Mouse (Mus musculus) spleen, adult 2 months (tissue): ENCODE measurements at regions not wholly inside any gene's neighbourhood (a gene's known extent, or its start where the extent isn't known, plus 50 kb on each side); places are given as distances from the start of the nearest gene placed in this dataset.
"Not testable (repeated sequence)": the region's sequence is repeated elsewhere in the genome, so short reads cannot be mapped to it uniquely, and the experiment has no call there.

ENCODE experiments used
- DNase-seq, 2 experiments: peaks; one replicate each; pipeline versions ENCODE4 v3.0.0 to v3.0.0-alpha.2; 2012 to 2021; ENCODE audit warnings: low spot score in 2 of 2, low read depth in 1 of 2
- H3K27ac ChIP-seq: fragments of 200-500 bp; 2 replicates; pipeline ENCODE4 v1.5.1; 2012; ENCODE audit warnings: low read length, inconsistent platforms; ENCODE audit not compliant: insufficient read depth
- H3K27me3 ChIP-seq: fragments of 200-500 bp; 2 replicates; pipeline ENCODE4 v1.6.1; 2012; ENCODE audit warnings: mild to moderate bottlenecking, moderate library complexity, low read length, inconsistent platforms; ENCODE audit not compliant: control insufficient read depth, insufficient read depth
- H3K36me3 ChIP-seq: fragments of 200-500 bp; 2 replicates; pipeline ENCODE4 v1.6.1; 2012; ENCODE audit warnings: mild to moderate bottlenecking, low read length, inconsistent platforms; ENCODE audit not compliant: control insufficient read depth, insufficient read depth
- H3K4me1 ChIP-seq: fragments of 200-500 bp; 2 replicates; pipeline ENCODE4 v1.6.1; 2011; ENCODE audit warnings: inconsistent platforms; ENCODE audit not compliant: control insufficient read depth, insufficient read depth, insufficient read length
- H3K4me3 ChIP-seq: fragments of 200-500 bp; 2 replicates; pipeline ENCODE4 v1.5.1; 2011; ENCODE audit warnings: mild to moderate bottlenecking, inconsistent platforms; ENCODE audit not compliant: insufficient read depth, insufficient read length; ENCODE audit errors: extremely low read depth
- CTCF ChIP-seq: fragments of 200-500 bp; IDR thresholded peaks from 2 replicates; pipeline ENCODE4 v1.5.1; 2011; ENCODE audit warnings: mild to moderate bottlenecking, inconsistent platforms; ENCODE audit not compliant: insufficient read depth, insufficient read length, insufficient replicate concordance; ENCODE audit errors: extremely low read depth
- POLR2A ChIP-seq: fragments of 200-500 bp; IDR thresholded peaks from 2 replicates; pipeline ENCODE4 v1.6.1; 2011; ENCODE audit warnings: low read depth, low read length, inconsistent platforms
- WGBS: fragments of 180-500 bp; shearing (Covaris S2); methylation state at CpG from one replicate; pipeline ENCODE4 v1.1.7; 2018; 5-methylcytosine and 5-hydroxymethylcytosine counted together

DNA sequence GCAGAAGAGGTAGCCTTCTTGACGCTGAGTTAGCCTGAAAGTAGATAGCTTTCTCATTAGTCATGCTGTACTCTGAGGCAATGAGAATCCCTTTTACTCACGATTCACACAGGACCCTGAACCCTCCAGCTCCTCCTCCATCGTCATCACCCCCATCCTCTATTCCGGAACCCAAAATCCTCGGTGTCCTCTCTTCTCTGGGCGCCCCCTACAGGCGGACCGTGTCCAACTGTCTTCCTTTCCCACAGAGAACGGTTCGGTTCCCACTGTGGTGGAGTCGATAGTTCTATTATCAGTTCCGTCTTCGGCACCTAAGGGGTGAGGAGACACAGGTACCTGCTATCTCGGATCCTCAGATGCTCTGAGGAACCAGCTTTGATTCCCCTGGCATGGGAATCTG, 130.2 kb downstream of the Phlda1 start:
- Histone ChIP-seq H3K4me1 (no peaks in the 10 kb centered on the region), H3K27me3 (no peaks in the 10 kb centered on the region; the same call in 1 of the 2 replicates), H3K27ac (no peak overlapping the region), H3K36me3 (no peaks in the 10 kb centered on the region), H3K4me3 (no peak overlapping the region)
- TF ChIP-seq POLR2A (no peak), CTCF (peak; percentile 45; the same call in 1 of the 2 replicates)
- DNase-seq: peak in 1 of 2 experiments; percentile 13
- 63% methylated on average over 14 of the region's 14 CpGs for WGBS

DNA sequence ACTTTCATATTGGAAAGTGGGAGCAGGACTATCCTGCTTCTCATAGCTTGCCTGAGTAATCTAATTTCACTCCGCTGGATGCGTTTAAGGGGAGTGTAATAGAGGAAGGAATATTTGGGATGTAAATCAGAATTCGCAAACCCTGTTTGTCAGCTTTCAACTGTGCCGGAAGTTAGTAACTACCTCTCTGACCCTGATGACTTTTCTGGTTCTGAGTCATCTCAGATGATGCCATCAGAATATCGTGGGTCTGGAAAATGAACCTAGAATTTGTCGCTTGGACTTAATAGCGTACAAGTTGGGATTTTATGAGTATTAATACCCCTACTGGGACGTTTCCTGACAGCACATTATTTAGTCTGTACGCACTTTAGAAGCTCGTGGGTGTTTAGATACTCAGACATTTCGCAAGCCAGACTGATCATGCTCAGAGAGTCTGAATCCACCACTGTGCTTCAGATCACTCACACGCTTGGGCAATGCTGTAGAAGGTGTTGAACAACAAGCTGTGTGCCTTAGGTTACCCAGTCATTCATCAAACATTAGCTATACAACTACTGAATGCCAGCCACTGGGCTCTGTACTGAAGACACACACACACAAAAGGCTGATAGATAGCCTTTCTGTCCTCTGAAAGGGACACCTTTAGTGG, 131.1 kb downstream of the Phlda1 start:
- H3K36me3 ChIP-seq: no peaks in the 10 kb centered on the region
- no peak overlapping the region for H3K27ac ChIP-seq
- H3K4me1 ChIP-seq: no peaks in the 10 kb centered on the region
- 89% methylated on average over 12 of the region's 12 CpGs for WGBS
- H3K27me3 ChIP-seq: no peaks in the 10 kb centered on the region; the same call in 1 of the 2 replicates
- no peak overlapping the region for H3K4me3 ChIP-seq
- no peak for TF ChIP-seq CTCF
- TF ChIP-seq POLR2A: no peak
- DNase-seq: no peak

DNA sequence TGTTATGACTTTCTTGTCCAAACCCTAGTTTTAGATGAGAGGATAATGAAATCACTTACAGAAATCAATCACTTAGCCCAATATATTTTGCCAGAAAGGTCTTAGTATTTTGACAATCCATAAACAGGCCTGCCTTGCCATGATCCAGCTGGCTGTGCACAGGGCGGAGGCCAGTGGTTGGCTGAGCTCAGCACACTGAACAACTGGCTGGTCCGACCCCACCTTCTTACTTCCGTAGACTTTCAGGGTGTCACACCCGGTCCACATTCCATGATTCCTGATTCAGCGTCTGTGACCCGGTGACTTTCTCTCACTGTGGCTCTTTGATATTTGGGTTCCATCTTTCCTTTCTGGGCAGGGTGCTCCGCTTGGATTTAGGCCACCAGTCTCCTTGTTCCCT, 133.8 kb downstream of the Phlda1 start:
- no peaks in the 10 kb centered on the region for H3K4me1 ChIP-seq
- TF ChIP-seq POLR2A: no peak
- no peak for TF ChIP-seq CTCF
- DNase-seq: no peak
- WGBS: 92% methylated on average over 7 of the region's 7 CpGs
- H3K27ac ChIP-seq: no peak overlapping the region
- H3K27me3 ChIP-seq: no peaks in the 10 kb centered on the region; the same call in 1 of the 2 replicates
- no peaks in the 10 kb centered on the region for H3K36me3 ChIP-seq
- H3K4me3 ChIP-seq: no peak overlapping the region

DNA sequence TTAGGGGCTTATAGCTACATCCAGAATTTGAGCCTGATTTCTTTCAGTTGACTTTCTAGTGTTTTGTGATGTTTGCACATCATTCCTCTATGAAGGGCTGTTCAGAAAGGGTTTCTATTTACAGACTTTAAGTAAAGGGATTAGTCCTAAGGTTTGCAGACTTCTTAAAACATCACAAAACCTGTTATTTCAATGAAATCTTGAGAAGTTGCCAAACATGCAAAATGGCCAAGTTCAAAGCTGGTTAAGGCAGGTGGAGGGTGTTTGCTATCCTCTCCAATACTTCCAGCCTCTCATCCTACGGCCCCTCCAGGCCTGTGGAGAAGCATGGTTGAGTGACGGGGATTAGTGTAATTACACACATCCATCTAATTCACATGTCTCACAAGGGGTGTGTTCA, 136.6 kb downstream of the Phlda1 start:
- no peaks in the 10 kb centered on the region for H3K27me3 ChIP-seq
- H3K4me3 ChIP-seq: no peak overlapping the region
- 94% methylated on average over 2 of the region's 2 CpGs for WGBS
- H3K36me3 ChIP-seq: no peaks in the 10 kb centered on the region
- no peaks in the 10 kb centered on the region for H3K4me1 ChIP-seq
- no peak for TF ChIP-seq CTCF
- no peak for TF ChIP-seq POLR2A
- no peak for DNase-seq
- H3K27ac ChIP-seq: no peak overlapping the region

DNA sequence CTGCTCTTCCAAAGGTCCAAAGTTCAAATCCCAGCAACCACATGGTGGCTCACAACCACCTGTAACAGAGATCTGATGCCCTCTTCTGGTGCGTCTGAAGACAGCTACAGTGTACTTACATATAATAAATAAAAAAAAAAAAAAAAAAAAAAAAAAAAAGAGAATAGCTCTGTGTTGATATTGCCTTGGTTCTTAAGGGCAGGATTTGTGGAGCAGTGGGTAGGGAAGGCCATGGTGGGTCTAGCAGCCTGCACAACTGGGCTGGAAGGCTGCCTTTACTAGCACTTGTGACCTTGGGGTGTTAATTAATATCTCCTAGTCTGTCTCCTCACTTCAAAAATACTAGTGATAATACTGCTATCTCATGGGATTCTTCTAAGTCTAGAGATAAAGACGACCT, 147.7 kb downstream of the Phlda1 start:
- 82% methylated on average over 2 of the region's 2 CpGs for WGBS
- not testable (repeated sequence) for DNase-seq, H3K36me3 ChIP-seq, H3K4me1 ChIP-seq, H3K27ac ChIP-seq, H3K27me3 ChIP-seq, H3K4me3 ChIP-seq

DNA sequence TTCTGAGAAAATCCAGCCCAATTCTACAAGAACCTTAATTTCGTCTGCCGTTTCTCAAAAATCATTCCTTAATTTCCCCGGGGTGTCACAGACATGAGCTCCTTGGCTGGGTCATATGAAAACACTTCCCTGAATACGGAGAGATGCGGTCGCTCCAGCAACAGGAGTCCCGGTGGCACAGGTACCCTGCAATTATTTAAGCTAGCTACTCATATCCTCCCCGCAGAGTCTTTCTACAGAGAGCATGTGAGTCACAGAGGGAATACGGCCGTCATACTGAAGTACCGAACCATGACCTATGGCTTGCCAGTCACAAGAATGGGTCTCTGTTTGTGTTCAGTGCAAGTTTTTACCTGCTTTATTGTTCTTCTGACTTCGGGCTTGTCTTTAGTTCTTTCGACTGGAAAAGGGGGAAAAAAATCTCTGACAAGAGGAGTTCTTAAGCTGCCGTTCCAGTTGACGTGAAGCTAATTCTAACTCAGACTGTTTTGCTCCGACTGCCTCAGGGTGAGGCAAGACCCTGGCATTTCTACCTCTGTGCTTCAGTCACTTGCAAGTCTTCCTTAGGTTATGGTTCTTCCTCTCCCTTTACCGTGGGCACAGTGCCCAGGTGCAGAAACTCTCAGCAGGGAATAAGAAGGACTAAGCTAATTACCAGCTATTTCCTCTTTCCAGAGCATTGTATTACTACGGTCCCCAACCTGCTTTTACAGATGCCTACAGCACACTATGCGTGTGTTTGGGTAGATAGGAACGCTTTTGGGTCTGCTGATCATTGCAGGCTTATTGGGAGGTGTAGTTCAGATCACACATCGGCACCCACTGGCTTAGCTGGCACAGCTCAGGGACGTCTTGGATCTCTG, 148.5 kb downstream of the Phlda1 start:
- TF ChIP-seq CTCF (no peak), POLR2A (no peak)
- DNase-seq: no peak
- Histone ChIP-seq H3K4me1 (no peaks in the 10 kb centered on the region), H3K27me3 (no peaks in the 10 kb centered on the region), H3K4me3 (no peak overlapping the region), H3K27ac (no peak overlapping the region), H3K36me3 (no peaks in the 10 kb centered on the region)
- WGBS: 75% methylated on average over 22 of the region's 22 CpGs

DNA sequence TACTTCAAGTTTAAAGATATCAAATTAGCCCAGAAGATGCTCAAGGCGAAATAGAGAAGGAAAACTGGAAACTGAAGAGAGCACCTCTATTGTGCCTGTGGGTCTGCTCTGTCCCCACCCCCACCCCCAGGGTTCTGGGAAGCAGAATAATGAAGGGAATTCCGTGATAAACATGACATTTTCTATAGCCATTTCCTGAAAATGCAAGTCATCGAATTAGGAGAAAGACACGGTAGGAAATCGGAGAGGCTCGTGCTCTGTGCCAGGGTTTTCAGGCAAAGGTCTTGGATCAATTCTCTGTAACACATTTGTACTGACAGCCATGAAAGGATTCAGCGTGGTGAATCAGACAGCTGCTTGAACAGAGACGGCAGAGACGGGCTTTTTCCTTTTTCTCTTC, 152.7 kb downstream of the Phlda1 start:
- no peak for DNase-seq
- TF ChIP-seq POLR2A: no peak
- TF ChIP-seq CTCF: no peak
- H3K4me1 ChIP-seq: no peaks in the 10 kb centered on the region
- H3K36me3 ChIP-seq: no peaks in the 10 kb centered on the region
- H3K4me3 ChIP-seq: no peak overlapping the region
- WGBS: 82% methylated on average over 9 of the region's 9 CpGs
- no peak overlapping the region for H3K27ac ChIP-seq
- H3K27me3 ChIP-seq: no peaks in the 10 kb centered on the region
